Mouse (Mus musculus) kidney, postnatal 4 days (tissue): ENCODE measurements around the gene Prkcb.

ENCODE experiments used
- DNase-seq, 2 experiments: peaks; one replicate each; pipeline ENCODE4 v3.0.0; 2021; ENCODE audit warnings: mixed read lengths in 2 of 2

The Prkcb gene

DNA sequence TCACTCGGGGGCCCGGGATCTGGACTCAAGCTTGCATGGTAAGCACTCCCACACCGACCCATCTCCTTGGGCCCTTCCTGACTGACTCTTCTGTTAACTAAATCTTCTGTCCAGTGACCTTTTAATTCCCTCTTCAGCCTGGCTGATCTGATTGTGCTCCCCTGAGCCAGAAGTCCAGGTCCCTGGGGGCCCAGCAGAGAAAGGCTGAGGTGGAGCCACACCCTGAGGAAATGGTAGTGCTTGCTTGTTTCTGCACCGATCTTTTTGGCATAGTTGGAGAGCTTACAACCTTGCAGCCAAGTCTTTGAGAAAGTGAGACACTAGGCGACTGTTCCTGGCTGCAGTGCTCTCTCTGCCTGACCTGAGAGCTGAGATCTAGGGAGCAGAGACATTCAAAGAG, 183.7 kb downstream of the Prkcb start:
- DNase-seq: no peak

GRCm38 (mm10) chr7:122475038-122475437, 186.5 kb downstream of the Prkcb start:
- no peak for DNase-seq

GRCm38 (mm10) chr7:122476697-122477096, 188.1 kb downstream of the Prkcb start:
- DNase-seq: no peak

GRCm38 (mm10) chr7:122477118-122477517, 188.6 kb downstream of the Prkcb start:
- DNase-seq: no peak

GRCm38 (mm10) chr7:122477566-122478564, 189.3 kb downstream of the Prkcb start:
- DNase-seq: no peak

GRCm38 (mm10) chr7:122483949-122484348, 195.4 kb downstream of the Prkcb start:
- no peak for DNase-seq

GRCm38 (mm10) chr7:122487929-122488571, 199.5 kb downstream of the Prkcb start:
- no peak for DNase-seq

DNA sequence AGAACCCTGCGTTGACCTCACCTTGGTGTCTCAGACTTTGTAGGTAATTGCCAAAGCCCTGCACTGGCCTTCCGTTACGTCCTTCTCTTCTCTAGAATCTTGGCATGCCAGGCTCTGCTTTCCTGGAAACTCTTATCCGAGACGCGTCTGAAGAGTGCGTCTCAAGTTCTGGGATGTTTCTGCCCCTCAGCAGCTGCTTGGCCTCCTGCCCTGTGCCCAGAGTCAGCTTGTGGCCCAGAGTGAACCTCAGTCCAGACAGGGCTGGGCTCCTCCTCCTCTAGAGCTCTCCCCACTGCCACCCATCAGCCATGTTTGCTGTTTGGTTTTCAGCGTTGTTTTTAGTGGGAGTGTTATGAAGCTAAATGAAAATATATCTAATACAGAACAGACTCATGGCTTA, 203.5 kb downstream of the Prkcb start:
- DNase-seq: no peak

GRCm38 (mm10) chr7:122492936-122493335, 204.4 kb downstream of the Prkcb start:
- no peak for DNase-seq

GRCm38 (mm10) chr7:122494088-122494487, 205.5 kb downstream of the Prkcb start:
- peak; percentile 25 to 43 for DNase-seq

DNA sequence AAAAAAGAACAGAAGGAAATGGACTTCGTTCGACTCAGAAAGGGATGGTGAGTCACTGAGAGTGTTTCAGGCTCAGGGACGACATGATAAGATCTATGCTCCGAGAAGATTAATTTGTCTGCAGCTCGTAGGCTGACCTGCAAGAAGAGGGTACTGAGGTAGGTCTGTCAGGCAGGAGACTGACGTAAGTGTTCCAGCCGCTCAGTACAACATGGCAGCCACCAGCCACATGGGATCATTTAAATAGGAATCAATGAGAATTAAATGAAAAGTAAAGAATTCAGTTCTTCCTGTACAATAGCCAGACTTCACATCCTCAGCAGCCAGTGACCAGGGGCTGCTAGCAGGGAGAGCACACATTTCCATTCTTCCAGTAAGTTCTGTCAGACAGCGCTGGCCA, 209.0 kb downstream of the Prkcb start:
- no peak for DNase-seq

GRCm38 (mm10) chr7:122498461-122498860, 209.9 kb downstream of the Prkcb start:
- DNase-seq: no peak

- no peak for DNase-seq
Measured at GRCm38 (mm10) chr7:122499743-122500597, 211.4 kb downstream of the Prkcb start.

DNA sequence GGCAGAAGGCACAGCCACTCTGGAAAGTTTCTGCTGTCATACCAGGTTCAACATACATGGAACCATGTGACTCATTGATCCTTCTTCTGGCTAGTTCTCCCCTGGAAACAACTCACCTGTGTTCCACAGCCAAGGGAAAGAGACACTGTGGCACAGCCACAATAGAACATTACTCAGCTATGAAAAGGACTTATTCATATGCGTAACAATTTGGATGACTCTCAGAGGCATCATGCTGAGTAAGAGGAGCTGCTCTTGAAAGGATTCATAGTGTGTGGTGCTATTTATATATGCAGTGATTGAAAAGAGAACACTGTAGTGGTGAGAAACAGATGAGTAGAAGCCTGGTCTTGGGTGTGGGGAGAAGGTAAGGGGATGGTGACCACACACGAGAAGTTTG, 217.9 kb downstream of the Prkcb start:
- DNase-seq: no peak

DNA sequence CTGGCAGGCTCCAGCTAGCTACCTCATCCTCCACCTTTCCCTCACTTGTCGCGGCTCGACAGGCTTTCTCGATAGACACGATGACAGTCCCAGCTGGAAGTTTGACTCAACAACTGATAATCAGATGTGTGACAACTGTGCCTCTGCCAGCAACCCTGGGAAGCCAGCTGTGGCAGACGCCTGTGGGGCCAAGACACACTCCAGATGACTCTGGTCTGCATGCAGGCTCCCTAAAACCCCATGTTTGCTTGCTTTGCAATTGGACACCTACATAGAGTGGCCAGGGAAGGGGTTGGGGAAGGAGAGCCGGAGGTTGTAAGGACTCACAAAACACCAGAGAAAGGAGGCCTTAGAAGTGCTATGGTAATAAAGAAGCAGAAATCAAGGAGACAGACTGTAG, 221.4 kb downstream of the Prkcb start:
- no peak for DNase-seq

GRCm38 (mm10) chr7:122512430-122512966, 223.9 kb downstream of the Prkcb start:
- DNase-seq: peak; percentile 11 to 19

DNA sequence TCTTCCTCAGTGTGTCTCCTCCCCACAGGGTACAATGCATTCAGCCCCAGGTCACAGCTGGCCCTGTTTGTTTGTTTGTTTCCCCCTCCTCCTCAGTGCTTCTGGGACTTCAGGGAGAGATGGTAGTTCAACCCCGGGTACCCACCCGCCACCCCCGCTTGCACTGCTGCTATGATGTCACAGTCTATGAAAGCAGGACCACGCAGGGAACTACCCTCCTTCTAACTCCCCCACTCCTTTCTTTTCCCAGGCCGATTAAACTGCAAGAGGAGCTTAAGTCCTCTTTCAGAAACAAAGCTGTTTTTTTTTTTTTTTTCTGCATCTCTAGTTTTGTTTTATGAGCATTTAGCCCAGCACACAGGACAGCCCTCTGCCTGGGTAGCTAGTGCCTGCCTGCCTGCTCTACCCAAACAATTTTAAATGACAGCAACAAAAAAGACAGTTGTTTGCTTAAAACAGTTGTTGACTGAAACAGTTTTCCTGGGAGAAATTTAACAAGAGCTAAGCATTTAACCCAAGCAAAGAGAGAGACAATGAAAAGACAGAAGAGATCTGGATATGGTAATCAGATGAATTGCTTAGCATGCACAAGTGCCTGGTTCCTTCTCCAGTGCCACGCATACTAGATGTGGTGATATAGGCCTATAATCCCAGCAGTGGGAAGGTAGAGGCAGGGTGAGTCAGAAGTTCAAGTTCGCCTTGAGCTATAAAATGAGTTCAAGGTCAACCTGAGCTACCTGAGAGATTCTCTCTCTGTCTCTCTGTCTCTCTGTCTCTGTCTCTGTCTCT, 232.5 kb downstream of the Prkcb start:
- no peak for DNase-seq

DNA sequence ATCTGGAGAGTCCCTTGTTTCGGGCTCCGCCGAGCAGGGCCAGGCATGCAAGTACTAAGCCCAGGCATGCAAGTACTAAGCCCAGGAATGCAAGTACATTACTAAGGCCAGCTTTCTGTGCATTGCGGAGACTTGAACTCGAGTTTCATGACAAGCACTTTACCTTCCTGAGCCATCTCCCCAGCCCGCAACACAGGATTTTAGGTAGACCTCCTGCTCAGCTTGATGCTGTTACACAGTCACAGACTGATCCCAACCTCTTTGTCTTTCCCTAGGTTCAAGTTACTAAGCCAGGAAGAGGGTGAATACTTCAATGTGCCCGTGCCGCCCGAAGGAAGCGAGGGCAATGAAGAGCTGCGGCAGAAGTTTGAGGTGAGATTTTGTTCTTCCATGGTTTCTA, 239.7 kb downstream of the Prkcb start:
- DNase-seq: no peak

DNA sequence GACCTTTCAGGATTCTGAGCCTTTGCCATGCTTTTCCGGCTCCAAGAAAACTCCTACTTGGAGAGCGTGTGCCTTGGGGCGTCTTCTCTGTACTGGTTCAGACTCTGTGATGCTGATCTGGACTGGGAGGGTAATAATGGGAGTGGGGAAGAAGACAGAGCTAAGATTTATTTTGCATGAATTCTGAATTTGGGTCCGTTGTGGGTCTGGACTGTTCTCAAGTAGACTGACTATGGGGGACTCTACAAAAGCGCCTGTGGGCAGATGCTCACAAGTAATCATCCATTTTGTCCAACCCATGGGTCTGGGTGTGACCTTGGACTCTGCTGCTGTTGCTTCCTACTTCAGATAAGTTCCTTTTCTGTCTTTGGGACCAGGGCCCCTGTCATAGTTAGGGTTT, 240.1 kb downstream of the Prkcb start:
- DNase-seq: no peak

DNA sequence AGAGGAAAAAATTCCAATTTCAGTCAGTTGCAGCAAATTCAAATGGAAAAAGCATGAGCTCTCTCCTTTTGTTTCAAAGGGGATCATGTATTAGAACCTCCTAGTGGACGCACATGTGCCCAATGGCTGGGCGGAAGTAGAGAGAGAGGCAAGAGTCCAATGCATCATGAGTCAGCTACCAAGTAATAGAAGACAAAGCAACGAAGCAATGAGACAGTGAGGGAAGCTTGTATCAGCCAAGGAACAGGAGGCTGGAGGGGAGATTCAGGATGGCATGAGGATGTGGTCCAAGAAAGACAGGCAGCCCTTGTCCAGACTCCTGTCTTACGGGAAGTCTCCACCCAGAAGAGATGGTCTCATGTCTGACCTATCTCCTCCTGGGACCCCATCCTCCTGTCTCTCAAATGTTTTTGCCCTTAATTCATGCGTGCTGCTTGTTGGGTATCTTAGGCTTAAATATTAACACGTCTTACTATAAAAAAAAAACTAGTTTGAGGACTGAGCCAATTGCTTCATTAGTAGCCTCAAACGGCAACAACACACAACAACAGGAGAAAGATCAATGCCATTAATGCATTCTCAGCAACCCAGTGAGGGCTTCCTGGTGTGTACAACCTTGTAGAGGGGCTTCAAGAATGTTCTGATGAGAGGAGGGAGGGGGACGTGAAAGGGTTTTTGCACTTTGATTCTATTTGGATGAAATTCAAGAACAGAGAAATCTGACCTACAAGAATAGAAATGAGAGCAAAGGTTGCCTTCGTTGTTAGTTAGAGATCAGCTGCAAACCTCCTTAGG, 245.2 kb downstream of the Prkcb start:
- DNase-seq: no peak

GRCm38 (mm10) chr7:122544616-122545015, 256.1 kb downstream of the Prkcb start:
- DNase-seq: no peak
